Mouse (Mus musculus) adrenal gland, postnatal 10 days (tissue): ENCODE measurements at regions not wholly inside any gene's neighbourhood (a gene's known extent, or its start where the extent isn't known, plus 50 kb on each side); places are given as distances from the start of the nearest gene placed in this dataset.

Experiments
- DNase-seq: peaks from one replicate; pipeline ENCODE4 v3.0.0; 2021; ENCODE audit warnings: mixed read lengths

DNA sequence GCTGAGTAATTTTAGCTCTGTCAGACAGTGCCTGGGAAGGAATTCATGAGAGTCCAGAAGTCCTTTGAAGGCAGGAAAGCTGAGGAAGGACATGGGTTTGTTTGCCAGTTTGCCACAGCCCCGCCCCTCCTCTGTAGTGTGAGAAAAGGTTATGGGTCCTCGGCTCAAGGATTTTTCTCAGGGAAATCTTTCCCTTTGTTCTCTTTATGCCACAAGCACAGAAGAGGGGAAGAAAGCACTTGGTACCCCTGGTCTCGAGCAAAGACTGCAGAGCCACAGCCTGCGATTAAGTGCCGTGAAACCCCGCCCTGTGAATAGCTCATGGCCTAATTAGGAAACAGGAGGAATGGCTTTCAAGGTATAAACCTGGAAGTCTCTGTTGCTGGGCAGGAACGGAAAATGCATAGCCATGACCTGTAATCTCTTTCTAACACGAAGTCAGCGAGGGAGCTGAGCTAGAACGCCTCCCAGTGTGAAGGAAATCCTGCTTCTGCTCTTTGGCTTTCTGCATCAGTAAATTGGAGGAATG, 166.1 kb upstream of the Tars start:
- DNase-seq = peak; percentile 63

DNA sequence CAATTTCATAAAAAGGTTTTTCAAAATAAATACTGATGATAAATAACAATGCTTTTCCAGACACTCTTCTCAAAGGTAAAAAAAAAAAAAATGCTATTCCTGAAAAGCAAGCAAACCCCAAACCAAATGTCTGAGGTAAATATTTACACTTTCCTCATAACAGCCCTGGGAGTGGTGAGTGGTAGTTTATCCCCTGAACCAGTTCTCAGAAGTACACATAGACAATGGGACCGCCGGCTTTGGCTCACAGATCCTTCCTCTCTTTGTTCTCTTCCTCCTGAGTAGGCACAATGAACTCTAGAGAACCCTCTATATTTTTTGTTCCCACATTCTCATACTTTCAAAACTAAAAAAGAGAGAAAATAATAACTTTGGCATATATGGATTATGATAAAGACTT, 153.1 kb upstream of the Tars start:
- no peak for DNase-seq

DNA sequence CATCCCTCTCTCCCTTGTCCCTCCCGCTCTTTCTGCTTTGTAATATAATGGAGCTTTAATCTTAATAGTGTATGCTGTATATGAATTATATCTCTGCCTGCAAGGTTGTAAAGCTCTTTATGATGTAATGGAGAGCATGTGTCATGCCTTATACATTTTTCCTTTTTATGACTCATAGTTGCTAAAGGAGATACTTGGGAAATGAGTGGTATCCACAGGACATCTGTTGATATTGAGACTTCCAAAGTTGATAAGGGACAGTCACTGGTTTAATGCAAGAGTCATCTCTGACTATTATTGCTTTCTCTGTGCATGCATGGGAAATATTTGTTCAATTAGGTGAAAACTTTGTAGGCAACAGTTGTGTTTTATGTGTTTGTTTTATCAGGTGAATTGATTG, 152.6 kb upstream of the Tars start:
- DNase-seq = no peak

DNA sequence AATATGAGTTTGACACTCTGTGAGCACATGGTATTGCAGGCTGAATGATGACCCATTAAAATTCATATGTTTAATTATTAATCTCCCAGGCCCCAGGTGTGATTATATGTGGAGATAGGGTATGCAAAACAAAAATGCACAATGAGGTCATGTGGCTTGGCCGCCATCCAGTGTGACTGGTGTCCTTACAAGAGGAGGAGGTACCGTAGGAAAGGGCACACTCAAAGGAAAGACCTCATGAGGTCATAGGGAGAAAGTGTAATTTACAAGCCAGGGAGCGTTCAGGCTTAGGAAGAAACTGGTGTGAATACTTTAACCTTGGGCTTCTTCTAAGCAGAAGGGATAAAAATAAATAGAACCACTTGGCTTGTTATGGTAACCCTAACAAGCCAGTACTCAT, 140.0 kb upstream of the Tars start:
- DNase-seq = peak; percentile 37

DNA sequence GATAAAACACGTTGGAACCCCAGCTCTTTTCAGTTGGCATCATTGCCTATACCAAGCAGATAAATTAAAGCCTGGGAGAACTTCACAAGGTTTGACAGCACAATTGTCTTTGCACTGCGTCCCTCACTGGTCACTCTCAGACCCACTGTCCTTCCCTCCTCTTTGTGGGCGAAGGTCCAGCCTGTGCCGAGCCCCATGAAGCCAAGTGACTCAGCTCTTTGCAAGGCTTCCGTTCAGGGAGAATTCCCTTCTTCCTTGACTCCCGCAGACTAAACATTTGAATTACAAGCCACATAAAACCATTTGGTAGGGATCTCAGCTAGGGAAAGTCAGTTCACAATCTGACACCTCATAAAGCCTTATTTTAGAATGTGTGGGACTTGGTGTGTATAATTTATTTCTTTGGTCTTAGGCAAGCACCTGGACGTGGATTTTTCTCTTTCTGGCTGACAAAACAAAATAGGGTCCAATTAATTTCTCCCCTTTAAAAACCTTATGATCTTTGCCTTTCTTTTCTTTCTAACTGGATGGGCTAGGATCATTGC, 136.7 kb upstream of the Tars start:
- DNase-seq = peak; percentile 46

DNA sequence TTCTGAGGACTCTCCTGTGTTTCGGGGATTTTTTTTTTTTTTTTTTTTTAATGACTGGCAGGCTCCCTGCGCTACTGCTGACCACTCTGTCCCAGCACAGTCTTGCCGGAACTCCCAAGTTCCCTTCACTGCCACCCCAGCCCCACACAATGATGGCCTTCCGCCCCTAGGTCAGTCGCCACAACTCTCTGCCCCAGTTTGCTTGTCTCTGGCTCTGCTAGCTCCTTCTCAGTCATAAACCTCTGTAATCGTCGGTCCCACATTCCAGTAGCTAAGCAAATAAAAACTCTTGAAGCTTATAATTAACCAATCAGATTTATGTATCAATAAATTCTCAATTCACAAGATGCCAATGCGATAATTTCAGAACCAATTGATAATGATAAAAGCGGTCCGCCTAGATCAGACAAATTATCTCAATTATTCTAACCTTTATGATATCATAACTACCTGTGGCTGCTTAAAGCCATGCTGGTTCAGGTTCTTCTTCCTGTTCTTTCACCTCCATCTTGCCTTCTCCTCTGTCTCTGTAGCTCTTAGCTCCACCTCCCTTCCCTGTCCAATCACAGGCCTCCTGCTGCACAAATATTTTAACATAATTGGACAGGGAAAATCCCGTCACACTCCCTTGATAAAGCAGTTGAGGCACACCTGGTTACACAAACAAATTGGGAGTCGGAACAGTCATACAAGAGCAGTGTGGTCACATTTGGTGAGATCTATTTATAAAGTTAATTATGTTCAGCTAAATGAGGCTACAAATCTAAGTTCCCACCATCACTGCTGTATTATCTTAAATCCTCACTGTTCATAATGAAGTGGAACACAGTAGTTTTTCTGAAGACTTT, 135.2 kb upstream of the Tars start:
- no peak for DNase-seq

DNA sequence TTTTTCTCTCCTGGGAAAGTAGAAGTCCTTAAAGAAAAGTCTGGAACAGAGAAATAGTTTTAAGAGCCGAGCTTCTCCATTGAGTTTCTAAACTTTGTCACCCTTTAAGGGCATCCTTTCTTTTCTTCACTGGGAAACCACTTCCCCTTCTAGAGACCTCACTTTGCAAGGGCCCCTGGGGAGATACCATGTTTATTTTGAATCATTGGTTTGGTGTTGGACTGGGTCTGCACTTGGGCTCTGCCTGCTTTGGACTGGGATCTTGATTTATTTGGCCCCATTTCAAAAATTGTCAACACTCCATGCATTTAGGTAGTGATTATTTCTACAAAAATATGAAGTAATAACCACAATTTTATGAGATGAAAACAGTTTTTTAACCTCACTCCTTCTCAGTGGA, 134.2 kb upstream of the Tars start:
- no peak for DNase-seq

DNA sequence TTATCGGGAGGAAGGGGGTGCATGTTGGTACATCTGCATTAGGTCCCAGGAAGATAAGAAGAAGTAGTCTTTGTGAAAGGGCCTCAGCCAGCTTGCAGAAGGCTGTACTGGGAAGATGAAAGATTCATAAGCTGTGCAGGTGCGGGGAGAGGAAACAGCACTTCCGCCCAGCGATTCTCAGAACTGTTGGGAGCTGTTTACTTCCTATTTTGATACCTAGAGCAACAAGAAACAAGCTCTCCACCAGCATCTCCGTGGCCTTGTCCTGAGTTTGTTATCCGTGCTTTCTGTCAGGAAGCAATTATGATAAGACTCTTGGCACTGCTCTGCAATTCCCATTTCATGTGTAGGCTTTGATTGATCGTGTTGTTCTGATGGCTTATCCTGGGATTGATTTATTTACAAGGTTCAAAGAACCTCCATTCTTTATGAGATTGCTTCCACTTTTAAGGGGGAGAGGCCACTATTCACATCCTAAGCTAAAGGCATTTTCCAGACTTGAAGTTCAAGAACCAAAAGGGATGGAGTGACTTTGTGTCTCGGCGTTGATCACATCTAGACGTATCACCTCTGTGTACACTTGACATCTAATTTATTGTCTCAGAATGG, 133.6 kb upstream of the Tars start:
- DNase-seq = peak; percentile 22

DNA sequence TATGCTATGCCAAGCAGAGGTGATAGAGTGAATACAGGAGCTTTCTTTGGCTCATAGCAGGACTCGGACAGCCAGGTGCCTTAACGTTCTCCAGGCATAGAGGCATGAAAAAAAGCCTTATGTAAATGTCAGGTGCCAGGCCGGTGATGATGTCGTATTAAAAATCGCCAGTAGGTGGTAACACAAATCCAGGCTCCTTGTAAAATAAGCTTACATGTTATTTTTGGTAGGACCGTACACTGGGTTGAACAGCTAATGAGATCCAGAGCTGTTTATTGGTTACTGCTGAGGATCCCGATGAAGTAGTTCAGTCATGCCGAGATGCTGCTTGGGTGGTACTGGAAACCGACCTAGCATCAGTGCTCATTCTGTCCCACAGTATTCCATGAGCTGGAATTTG, 133.1 kb upstream of the Tars start:
- DNase-seq = peak; percentile 7

DNA sequence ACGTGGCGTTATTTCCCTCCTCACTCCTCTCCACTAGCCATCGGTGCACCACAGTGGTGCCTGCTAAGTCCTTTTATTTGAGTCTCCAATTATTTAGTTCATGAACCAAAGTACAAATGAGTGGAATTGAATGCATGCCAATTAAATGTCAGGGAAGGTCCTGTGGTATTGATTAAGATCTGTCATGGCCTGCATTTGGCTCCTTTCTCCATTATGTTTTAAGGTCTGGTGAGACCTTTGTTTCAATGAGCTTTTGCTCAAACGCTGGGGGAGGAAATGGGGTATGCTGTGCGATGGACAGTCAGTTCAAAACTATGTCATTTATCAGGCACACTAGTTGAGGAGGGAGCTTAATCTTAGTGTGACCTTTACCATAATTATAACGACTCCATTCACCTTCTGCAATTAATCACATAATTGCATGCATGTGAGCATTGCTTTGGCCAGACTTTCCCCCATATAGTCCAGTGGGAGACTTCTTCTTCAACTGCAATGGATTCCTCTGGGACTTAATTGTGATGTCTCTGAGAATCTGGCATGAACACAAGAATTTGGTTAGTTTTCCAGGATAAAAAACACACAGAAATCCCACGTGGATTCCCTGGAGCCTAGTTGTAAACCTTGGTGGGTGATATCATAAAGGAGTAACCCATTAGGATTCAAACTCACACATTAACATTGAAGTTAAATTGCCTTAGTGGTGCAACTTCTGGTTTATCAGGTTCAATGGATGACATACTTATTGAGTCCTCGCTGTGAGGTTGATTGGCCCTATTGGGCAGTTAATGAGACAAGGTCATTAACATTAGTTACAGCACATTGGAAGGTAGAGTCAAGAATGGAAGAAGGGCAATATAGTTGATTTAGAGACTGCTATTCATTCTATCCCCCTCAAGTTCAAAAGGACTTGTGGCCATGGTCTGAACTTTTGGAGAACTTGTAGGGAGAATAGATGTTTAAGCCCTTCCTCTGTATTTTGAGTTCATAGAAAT, 130.7 kb upstream of the Tars start:
- DNase-seq = no peak

DNA sequence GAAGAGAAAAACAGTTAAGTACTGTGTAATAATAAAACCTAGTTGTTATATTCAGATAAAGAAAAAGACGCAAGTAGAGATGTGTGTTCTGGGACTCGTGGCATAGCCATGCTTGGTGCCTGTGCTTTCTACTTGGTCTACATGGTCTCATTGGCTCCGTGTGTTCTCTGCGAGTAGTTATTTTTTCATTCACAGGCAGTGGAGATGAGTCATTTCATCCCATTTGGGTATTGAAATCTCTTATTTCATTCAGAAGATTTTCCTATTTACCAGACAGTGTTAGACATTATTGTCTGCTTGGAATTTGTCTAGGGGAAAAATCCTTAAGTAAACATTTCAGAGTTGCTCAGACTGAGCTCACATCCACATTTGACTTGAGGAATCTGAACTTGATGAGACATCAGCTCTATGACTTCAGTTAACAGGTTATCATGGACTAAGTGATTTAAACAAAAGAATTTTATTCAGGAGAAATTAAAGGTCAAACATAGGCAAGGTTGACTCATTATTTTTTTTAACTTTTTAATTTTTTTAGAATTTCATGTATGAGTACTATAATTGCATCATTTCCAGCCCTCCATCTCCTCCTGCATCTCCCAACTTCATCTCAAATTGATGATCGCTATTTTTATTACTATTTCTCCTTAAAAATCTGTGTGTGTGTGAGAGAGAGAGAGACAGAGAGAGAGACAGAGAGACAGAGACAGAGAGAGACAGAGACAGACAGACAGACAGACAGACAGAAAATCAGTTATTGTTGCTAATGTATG, 125.1 kb upstream of the Tars start:
- DNase-seq = no peak

DNA sequence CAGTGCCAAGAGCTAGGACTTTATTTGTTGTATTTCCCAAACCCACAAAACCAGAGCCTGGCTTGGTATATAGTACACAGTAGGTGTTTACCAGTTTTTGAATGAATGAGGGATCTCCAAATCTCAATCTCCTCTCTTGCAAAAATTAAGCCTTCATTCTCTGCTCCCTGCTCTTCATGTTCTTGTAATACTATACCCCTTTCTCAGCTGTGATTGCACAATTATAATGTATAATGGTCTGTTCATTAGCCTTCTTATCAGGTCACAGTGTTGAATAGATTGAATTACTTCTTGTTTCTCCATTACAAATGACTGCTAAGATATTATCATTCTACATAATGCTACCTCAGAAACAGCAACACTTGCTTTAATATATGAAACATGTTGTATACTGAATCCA, 119.1 kb upstream of the Tars start:
- DNase-seq = no peak

DNA sequence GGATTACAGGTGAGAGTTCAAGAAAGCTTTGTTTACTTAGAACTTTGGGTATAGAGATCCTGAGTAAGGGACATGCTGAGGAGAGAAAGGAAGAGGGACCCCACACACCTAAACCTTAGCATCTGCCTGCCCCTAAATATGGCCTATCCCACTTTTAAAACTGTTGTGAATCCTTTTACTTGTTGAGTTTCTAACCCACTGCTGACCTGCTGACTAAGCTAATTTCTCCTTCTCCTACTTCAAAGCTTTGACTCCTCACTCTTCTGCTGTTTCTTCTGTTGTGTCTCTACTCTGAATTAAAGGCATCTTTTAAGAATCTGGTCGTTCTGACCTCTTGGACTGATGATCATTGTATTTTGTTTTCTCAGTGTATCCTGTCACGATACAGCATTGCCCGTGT, 118.4 kb upstream of the Tars start:
- no peak for DNase-seq

DNA sequence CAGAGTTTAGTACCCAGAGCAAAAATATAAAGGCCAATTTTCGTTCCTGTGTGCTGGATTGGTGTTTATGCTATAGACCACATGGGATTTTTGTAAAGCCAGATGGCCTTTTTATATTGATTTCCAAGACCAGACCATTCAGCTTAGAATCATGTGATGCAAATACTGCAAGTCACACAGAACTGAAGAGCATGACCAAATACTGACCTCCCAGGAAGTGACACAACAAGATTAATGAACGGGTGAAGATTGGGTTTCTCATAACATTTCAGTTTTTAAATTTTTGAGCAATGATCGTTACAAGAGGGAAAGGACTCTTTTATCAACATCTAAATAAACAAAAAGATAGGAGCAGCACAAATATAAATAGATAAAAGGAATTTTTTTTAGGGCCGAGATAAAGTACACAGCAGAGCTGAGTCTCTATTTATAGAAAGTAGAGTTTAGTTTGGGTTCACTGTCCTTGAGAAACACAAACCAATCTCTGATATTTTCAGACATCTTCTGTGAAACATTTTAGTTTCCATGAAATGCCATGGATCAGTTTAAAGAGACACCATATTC, 105.7 kb upstream of the Tars start:
- DNase-seq = no peak

DNA sequence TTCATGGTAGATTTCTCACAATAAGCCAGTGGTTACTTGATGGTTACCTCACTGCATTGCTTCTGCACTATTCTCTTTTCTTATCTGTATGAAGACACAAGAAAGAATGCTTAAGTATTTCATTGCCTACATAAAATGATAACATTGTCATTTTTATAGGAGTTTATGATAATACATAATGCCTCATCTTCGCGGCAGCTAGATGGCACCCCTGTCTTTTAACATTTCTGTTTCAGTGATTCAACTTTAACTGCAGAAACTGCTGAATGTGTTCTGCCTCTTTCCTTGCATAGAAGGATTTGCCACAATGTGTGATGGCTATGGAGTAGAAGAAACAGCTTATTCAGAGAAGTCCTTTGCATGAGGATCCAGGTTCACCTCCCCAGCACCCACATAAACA, 97.0 kb upstream of the Tars start:
- DNase-seq = no peak

DNA sequence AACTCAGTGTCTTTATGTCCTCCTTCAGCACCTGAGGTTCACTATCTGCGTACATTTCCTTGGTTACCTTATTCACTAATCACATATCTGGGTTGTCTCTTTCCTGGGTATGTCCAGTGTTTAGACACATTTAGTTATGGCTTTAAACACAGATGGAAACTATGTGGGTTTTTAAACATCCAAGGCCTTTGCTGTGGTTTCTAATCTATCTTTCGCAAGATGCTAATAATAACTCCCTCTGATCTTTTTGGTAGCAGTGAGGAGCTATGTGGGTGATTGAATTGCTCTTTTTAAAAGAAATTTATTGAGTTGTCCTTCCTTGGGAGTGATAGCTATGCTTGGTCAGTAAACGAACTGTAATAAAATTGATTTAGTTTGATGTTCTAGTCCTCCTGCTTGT, 89.7 kb upstream of the Tars start:
- DNase-seq = no peak

DNA sequence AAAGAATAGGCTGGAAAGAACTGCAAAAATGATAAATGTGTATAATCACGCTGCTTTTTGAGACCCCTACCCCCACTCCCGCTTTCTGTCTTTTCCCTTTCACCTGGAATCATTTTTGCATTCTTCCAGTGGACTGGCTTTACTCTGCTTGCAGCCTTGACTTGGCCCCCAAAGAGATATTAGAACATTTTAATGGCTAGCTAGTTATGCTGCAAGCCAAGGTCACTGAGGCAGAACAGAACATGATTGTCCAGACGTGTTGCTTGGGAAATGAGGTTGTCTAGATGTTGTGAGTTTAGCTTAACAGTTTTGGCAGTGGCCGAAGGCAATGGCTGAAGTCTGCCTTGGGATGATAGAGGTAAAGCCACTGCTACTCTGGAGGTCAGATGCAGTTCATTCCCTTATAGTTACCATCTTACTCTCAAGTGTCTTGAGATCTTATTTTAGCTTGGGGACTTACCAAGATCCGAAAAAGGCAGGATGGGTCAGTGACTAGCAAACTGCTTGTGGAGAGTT, 87.9 kb upstream of the Tars start:
- no peak for DNase-seq

DNA sequence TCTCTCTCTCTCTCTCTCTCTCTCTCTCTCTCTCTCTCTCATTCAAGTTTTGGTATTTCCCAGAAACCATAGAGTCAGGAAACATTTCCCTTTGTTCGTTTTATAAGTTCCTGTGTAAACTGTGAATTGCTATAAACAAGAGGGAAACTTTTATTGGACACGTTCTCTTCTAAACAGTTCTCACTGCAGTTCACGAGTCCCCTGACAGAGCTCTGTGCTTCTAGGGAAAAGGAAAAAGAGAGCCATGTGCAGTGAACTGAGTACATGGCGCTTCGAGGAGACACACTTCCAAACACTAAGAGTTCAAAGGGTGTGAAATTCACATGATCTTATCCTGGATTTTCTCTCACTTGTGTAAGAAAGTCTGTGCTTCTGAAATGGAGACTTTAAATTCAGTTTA, 84.5 kb upstream of the Tars start:
- no peak for DNase-seq

DNA sequence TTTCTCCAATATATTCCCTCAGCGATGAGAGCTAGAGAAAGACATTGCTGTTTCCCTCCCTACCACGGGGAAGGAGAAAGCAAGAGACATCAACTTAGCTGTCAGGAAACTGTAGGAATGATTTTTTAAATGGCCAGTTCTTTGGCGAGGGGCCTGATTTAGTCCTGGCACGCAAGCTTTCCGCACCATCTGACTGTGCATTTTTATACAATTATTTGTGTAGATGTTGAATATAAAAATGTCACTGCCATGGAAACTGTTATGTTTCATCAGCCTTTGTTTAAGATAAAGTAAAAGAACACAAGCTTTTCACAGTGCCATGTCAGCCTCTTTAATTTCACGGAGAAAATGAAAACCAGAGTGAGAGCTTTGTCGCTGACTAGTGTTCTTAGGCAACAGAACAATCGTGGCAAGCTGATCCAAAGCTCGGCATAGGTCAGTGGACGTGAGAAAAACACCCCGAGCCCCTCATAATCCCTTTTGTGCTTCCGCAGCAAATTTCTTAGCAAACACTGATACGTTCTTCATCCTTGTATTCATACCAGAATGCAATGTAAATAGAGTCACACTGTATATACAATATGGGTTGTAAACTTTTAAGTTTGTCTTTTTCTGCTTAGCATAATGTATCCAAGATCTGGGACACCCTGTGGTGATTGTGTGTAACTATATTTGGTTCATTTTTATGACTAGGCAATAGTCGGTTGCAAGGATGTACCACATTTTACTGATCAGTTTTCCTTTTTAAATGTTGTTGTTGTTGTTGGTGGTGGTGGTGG, 79.9 kb upstream of the Tars start:
- no peak for DNase-seq

DNA sequence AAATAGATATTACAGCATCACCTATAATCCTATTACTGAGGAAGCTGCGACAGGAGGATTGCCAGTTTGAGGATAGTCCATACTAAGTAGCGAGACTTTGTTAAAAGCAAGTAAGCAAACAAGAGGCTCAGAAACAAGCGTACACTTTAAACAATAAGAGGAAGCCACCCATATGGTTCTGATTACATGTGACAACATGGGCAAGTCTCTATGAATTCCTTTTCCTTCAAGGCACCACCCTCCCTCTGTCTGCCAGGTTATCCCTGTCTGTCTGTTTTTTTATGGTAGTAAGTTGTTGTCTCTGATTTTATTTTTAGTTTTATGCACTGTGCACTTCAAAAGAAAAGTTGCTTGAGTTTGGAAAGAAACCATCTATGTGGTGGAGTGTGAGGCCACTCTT, 76.8 kb upstream of the Tars start:
- no peak for DNase-seq
